Mouse (Mus musculus): ENCODE measurements at regions not wholly inside any gene's neighbourhood (a gene's known extent, or its start where the extent isn't known, plus 50 kb on each side); places are given as distances from the start of the nearest gene placed in this dataset.

DNA sequence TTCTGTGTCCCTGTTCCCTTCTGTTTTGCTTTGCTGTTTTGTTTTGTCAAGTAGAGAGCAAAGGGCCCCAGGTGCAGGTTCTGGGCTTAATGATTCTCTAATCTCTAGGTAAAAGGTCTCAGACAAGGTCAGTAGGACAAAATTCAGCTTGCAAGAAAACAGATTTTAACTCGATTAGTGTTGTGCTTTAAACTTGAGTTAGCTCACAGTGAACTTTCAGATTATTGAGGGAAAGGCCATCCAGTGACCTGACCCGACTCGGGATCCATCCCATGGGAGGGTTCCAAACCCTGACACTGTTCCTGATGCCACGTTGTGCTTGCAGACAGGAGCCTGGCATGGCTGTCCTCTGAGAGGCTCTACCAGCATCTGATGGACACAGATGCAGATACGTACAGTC lies 83.8 kb upstream of the Acsl1 start:
- Histone ChIP-seq H3K9me3 (ENCODE audit: control insufficient read depth, low read length) (no peaks in the 10 kb centered on the region), H3K27ac (no peak overlapping the region; the same call in 1 of the 2 replicates), H3K4me3 (ENCODE audit: insufficient read depth in 1 of 2, low read depth in 2 of 2, low read length in 2 of 2) (no peak overlapping the region), H3K4me1 (replicated peaks; ENCODE audit: control insufficient read depth in 2 of 2, insufficient read depth in 2 of 2, low read length in 1 of 2) (peaks cover 0 to 7% of the 10 kb centered on the region in 2 experiments; a peak in 2 of 4 replicates), H3K4me2 (ENCODE audit: low read depth) (no peak overlapping the region; the same call in 1 of the 2 replicates), H3K36me3 (replicated peaks; ENCODE audit: control insufficient read depth, insufficient read depth, low read depth) (no peaks in the 10 kb centered on the region), H3K9ac (replicated peaks) (no peak overlapping the region), H3K27me3 (ENCODE audit: control insufficient read depth, insufficient read depth, low read length) (no peaks in the 10 kb centered on the region)
- 56% methylated on average over 5 of the region's 5 CpGs for WGBS (ENCODE audit: insufficient replicate concordance)
- ATAC-seq (ENCODE audit: insufficient read depth) (peak; percentile 48; the same call in 1 of the 2 replicates), DNase-seq (ENCODE audit: low read depth in 3 of 3, low spot score in 3 of 3) (no peak)
- TF ChIP-seq CTCF (IDR thresholded peaks at IDR 0.05; ENCODE audit: low read depth) (no peak), EP300 (IDR thresholded peaks at IDR 0.05; ENCODE audit: low read depth) (no peak)

DNA sequence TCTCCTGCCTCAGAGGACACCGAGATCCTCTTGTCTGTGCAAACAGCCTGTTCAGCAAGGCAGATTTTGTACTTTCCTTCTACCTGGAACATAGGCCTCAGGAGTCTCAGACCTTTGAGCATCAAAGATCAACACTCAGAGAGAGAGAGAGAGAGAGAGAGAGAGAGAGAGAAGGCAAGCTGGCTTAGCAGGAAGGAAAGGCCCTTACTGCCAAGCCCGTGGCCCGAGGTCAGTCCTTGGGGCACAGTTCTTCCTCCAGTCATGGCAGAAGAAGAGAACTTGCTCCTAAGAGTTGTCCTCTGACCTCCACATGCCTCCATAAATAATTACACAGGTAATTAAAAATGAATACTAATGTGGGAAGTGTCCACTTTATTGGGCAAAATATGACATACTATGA lies 82.4 kb upstream of the Acsl1 start:
- Histone ChIP-seq H3K36me3 (replicated peaks; ENCODE audit: control insufficient read depth, insufficient read depth, low read depth) (no peaks in the 10 kb centered on the region), H3K27me3 (ENCODE audit: control insufficient read depth, insufficient read depth, low read length) (no peaks in the 10 kb centered on the region), H3K4me2 (ENCODE audit: low read depth) (no peak overlapping the region), H3K9me3 (ENCODE audit: control insufficient read depth, low read length) (no peaks in the 10 kb centered on the region), H3K4me3 (ENCODE audit: insufficient read depth in 1 of 2, low read depth in 2 of 2, low read length in 2 of 2) (no peak overlapping the region), H3K27ac (no peak overlapping the region), H3K9ac (replicated peaks) (no peak overlapping the region), H3K4me1 (replicated peaks; ENCODE audit: control insufficient read depth in 2 of 2, insufficient read depth in 2 of 2, low read length in 1 of 2) (peaks cover 0 to 7% of the 10 kb centered on the region in 2 experiments; a peak in 2 of 4 replicates)
- 38% methylated on average over 3 of the region's 3 CpGs for WGBS (ENCODE audit: insufficient replicate concordance)
- ATAC-seq (ENCODE audit: insufficient read depth) (no peak), DNase-seq (ENCODE audit: low read depth in 3 of 3, low spot score in 3 of 3) (no peak)
- TF ChIP-seq EP300 (IDR thresholded peaks at IDR 0.05; ENCODE audit: low read depth) (no peak), CTCF (IDR thresholded peaks at IDR 0.05; ENCODE audit: low read depth) (no peak)

- Histone ChIP-seq H3K9ac (replicated peaks) (no peak overlapping the region), H3K9me3 (ENCODE audit: control insufficient read depth, low read length) (no peaks in the 10 kb centered on the region), H3K4me3 (ENCODE audit: insufficient read depth in 1 of 2, low read depth in 2 of 2, low read length in 2 of 2) (no peak overlapping the region), H3K27me3 (ENCODE audit: control insufficient read depth, insufficient read depth, low read length) (no peaks in the 10 kb centered on the region), H3K27ac (no peak overlapping the region), H3K4me1 (replicated peaks; ENCODE audit: control insufficient read depth in 2 of 2, insufficient read depth in 2 of 2, low read length in 1 of 2) (peaks cover 0 to 7% of the 10 kb centered on the region in 2 experiments; a peak in 2 of 4 replicates), H3K4me2 (ENCODE audit: low read depth) (no peak overlapping the region), H3K36me3 (replicated peaks; ENCODE audit: control insufficient read depth, insufficient read depth, low read depth) (no peaks in the 10 kb centered on the region)
- TF ChIP-seq EP300 (IDR thresholded peaks at IDR 0.05; ENCODE audit: low read depth) (no peak), CTCF (IDR thresholded peaks at IDR 0.05; ENCODE audit: low read depth) (no peak)
- DNase-seq (ENCODE audit: low read depth in 3 of 3, low spot score in 3 of 3) (no peak), ATAC-seq (ENCODE audit: insufficient read depth) (no peak)
- 66% methylated on average over 6 of the region's 6 CpGs for WGBS (ENCODE audit: insufficient replicate concordance)
Observed at GRCm38 (mm10) chr8:46390431-46390830, 80.4 kb upstream of the Acsl1 start.

DNA sequence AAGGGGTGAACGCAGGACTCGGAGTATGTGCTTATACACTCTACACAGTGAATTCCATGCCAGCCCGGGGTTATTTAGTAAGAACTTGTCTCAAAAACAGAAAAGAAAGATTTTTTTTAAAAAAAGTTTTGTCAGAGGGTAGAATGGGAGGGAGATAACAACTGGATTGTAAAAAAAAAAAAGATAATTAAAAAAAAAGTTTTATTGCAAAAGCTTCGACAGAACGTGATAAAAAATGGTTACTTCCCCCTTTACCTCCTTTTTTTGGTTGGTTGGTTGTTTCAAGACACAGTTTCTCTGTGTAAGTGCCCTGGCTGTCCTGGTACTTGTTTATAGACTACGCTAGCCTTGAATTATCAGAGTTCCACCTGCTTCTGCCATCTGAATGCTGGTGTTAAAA lies 79.2 kb upstream of the Acsl1 start:
- WGBS (ENCODE audit: insufficient replicate concordance): 54% methylated on average over 6 of the region's 6 CpGs
- Histone ChIP-seq H3K36me3 (replicated peaks; ENCODE audit: control insufficient read depth, insufficient read depth, low read depth) (no peaks in the 10 kb centered on the region), H3K4me3 (ENCODE audit: insufficient read depth in 1 of 2, low read depth in 2 of 2, low read length in 2 of 2) (no peak overlapping the region), H3K9ac (replicated peaks) (no peak overlapping the region), H3K27ac (no peak overlapping the region), H3K9me3 (ENCODE audit: control insufficient read depth, low read length) (no peaks in the 10 kb centered on the region), H3K4me1 (replicated peaks; ENCODE audit: control insufficient read depth in 2 of 2, insufficient read depth in 2 of 2, low read length in 1 of 2) (peaks cover 0 to 2% of the 10 kb centered on the region in 2 experiments; a peak in 2 of 4 replicates), H3K27me3 (ENCODE audit: control insufficient read depth, insufficient read depth, low read length) (no peaks in the 10 kb centered on the region), H3K4me2 (ENCODE audit: low read depth) (no peak overlapping the region)
- no peak for TF ChIP-seq CTCF (IDR thresholded peaks at IDR 0.05; ENCODE audit: low read depth)
- TF ChIP-seq EP300 (IDR thresholded peaks at IDR 0.05; ENCODE audit: low read depth): no peak
- ATAC-seq (ENCODE audit: insufficient read depth): no peak
- DNase-seq (ENCODE audit: low read depth in 3 of 3, low spot score in 3 of 3): no peak

- no peak for TF ChIP-seq CTCF (IDR thresholded peaks at IDR 0.05; ENCODE audit: low read depth)
- no peak for TF ChIP-seq EP300 (IDR thresholded peaks at IDR 0.05; ENCODE audit: low read depth)
- Histone ChIP-seq H3K9ac (replicated peaks) (no peak overlapping the region), H3K36me3 (replicated peaks; ENCODE audit: control insufficient read depth, insufficient read depth, low read depth) (no peaks in the 10 kb centered on the region), H3K4me2 (ENCODE audit: low read depth) (no peak overlapping the region), H3K4me1 (replicated peaks; ENCODE audit: control insufficient read depth in 2 of 2, insufficient read depth in 2 of 2, low read length in 1 of 2) (no peaks in the 10 kb centered on the region; a peak in 1 of 4 replicates), H3K9me3 (ENCODE audit: control insufficient read depth, low read length) (no peaks in the 10 kb centered on the region), H3K27me3 (ENCODE audit: control insufficient read depth, insufficient read depth, low read length) (no peaks in the 10 kb centered on the region), H3K4me3 (ENCODE audit: insufficient read depth in 1 of 2, low read depth in 2 of 2, low read length in 2 of 2) (no peak overlapping the region), H3K27ac (no peak overlapping the region)
- DNase-seq (ENCODE audit: low read depth in 3 of 3, low spot score in 3 of 3): no peak
- WGBS (ENCODE audit: insufficient replicate concordance): 72% methylated on average over 5 of the region's 5 CpGs
- no peak for ATAC-seq (ENCODE audit: insufficient read depth)
Observed at GRCm38 (mm10) chr8:46393296-46393695, 77.5 kb upstream of the Acsl1 start.

All from liver, embryonic 14.5 days (tissue).